Mouse (Mus musculus) ES-E14 (cell line): ENCODE measurements at regions not wholly inside any gene's neighbourhood (a gene's known extent, or its start where the extent isn't known, plus 50 kb on each side); places are given as distances from the start of the nearest gene placed in this dataset.

Source experiments
- DNase-seq: peaks from one replicate; pipeline ENCODE4 v3.0.0-alpha.2; 2013; ENCODE audit warnings: low read depth, low spot score
- H3K27ac ChIP-seq: 2 replicates; pipeline ENCODE4 v1.5.1; 2012; ENCODE audit warnings: low read depth, mild to moderate bottlenecking, low read length, moderate library complexity, mixed read lengths; ENCODE audit not compliant: poor library complexity, insufficient read depth, severe bottlenecking
- H3K36me3 ChIP-seq: 2 replicates; pipeline ENCODE4 v1.6.1; 2012; ENCODE audit warnings: mild to moderate bottlenecking, low read length, moderate library complexity, mixed read lengths; ENCODE audit not compliant: control insufficient read depth, poor library complexity, insufficient read depth, severe bottlenecking
- H3K4me1 ChIP-seq, 2 experiments: fragments of 150-350 bp in 1 of 2; sonication (generic) in 1 of 2; 2 replicates each; pipeline ENCODE4 v1.6.1; 2012; ENCODE audit warnings: low read length in 2 of 2, mild to moderate bottlenecking in 1 of 2, mixed read lengths in 1 of 2; ENCODE audit not compliant: control insufficient read depth in 2 of 2, insufficient read depth in 2 of 2, poor library complexity in 1 of 2
- H3K4me3 ChIP-seq, 2 experiments: fragments of 150-350 bp in 1 of 2; sonication (generic) in 1 of 2; 2 replicates each; pipeline ENCODE4 v1.5.1; 2012; ENCODE audit warnings: low read length in 2 of 2, low read depth in 1 of 2, mild to moderate bottlenecking in 1 of 2, mixed read lengths in 1 of 2; ENCODE audit not compliant: insufficient read depth in 1 of 2, poor library complexity in 1 of 2, severe bottlenecking in 1 of 2
- H3K9ac ChIP-seq: 2 replicates; pipeline ENCODE4 v1.6.1; 2012; ENCODE audit warnings: low read depth, mild to moderate bottlenecking, low read length, mixed read lengths; ENCODE audit not compliant: poor library complexity, insufficient read depth, severe bottlenecking
- H3K9me3 ChIP-seq: fragments of 150-350 bp; sonication (generic); 2 replicates; pipeline ENCODE4 v1.6.1; 2012; ENCODE audit warnings: low read depth, mild to moderate bottlenecking, low read length; ENCODE audit not compliant: control insufficient read depth, insufficient read depth
- CHD2 ChIP-seq: IDR thresholded peaks from 2 replicates; pipeline ENCODE4 v1.6.1; 2014; ENCODE audit warnings: mild to moderate bottlenecking, low read depth, low read length, inconsistent platforms
- HCFC1 ChIP-seq: IDR thresholded peaks from 2 replicates; pipeline ENCODE4 v1.6.1; 2012; ENCODE audit warnings: low read length, inconsistent platforms, borderline replicate concordance; ENCODE audit not compliant: insufficient read depth
- MAFK ChIP-seq: IDR thresholded peaks from 2 replicates; pipeline ENCODE4 v1.6.1; 2014; ENCODE audit warnings: mild to moderate bottlenecking, low read depth, low read length, inconsistent platforms; ENCODE audit not compliant: insufficient read depth
- ZC3H11A ChIP-seq: IDR thresholded peaks from 2 replicates; pipeline ENCODE4 v1.6.1; 2012; ENCODE audit warnings: low read depth, mild to moderate bottlenecking, inconsistent platforms, low read length, borderline replicate concordance
- ZNF384 ChIP-seq: IDR thresholded peaks from 2 replicates; pipeline ENCODE4 v1.6.1; 2012; ENCODE audit warnings: low read depth, low read length, inconsistent platforms
- in situ Hi-C, 2 experiments: fragments of 600-800 bp; cut with MboI; formaldehyde crosslinking; loops; one replicate each; pipeline ENCODE4 v1.15.1; 2025; ENCODE audit warnings: low sequenced_read_pairs in 2 of 2, inconsistent platforms in 1 of 2; ENCODE audit not compliant: unreplicated experiment in 2 of 2

DNA sequence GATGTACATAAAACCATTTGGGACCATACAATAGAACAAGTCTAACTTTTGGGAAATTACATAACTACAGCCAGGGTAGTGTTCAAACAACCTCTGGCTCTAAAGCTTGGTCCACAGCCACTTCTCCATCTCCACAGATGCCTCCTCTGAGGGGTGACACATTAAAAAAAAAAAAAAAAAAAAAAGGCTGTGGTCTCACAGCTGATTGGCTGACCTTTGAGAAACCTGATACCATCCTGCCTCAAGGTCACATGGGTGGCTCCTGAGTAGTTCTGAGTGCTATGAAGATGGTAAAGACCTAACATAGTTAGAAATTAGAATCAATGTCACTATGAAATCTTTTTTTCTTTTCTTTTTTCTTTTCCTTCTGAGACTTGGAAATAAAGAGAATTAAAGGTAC is 102.4 kb downstream of the Tmem182 start:
- Histone ChIP-seq H3K9me3 (no peaks in the 10 kb centered on the region), H3K4me3 (no peak overlapping the region), H3K4me1 (peaks cover 2 to 3% of the 10 kb centered on the region in 2 experiments; a peak in 2 of 4 replicates), H3K9ac (no peak overlapping the region), H3K27ac (no peak overlapping the region), H3K36me3 (no peaks in the 10 kb centered on the region)
- DNase-seq: no peak
- in situ Hi-C loops: no loop called here
- TF ChIP-seq MAFK: no peak
- TF ChIP-seq CHD2: no peak
- peak; percentile 95 for TF ChIP-seq ZNF384

DNA sequence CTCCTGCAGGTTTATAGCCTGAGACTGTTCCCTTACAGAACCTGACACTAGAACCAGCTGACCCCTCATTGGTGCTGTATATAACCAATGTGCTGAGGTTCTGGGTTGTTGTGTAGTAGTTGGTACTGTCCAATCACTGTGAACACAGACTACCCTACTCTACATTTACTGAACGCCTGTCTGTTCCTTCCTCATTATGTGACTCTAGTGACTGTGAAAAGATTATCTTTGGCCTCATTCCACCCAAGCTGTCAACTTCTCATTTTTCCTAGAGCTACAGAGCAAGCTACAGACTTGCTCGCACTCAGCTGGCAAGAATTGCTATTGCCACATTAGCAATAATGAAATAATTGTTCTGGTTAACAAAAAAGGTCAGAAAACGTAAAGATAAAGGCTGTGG is 108.2 kb downstream of the Tmem182 start:
- Histone ChIP-seq H3K27ac (no peak overlapping the region), H3K9me3 (no peaks in the 10 kb centered on the region), H3K4me1 (0 out of 4 replicates have a peak, but pooled peaks cover 0 to 2% of the 10 kb centered on the region in 2 experiments), H3K4me3 (no peak overlapping the region), H3K36me3 (no peaks in the 10 kb centered on the region), H3K9ac (no peak overlapping the region)
- in situ Hi-C loops: no loop called here
- TF ChIP-seq ZC3H11A: no peak
- TF ChIP-seq HCFC1: no peak
- TF ChIP-seq ZNF384: no peak
- no peak for TF ChIP-seq MAFK
- TF ChIP-seq CHD2: no peak
- DNase-seq: no peak

DNA sequence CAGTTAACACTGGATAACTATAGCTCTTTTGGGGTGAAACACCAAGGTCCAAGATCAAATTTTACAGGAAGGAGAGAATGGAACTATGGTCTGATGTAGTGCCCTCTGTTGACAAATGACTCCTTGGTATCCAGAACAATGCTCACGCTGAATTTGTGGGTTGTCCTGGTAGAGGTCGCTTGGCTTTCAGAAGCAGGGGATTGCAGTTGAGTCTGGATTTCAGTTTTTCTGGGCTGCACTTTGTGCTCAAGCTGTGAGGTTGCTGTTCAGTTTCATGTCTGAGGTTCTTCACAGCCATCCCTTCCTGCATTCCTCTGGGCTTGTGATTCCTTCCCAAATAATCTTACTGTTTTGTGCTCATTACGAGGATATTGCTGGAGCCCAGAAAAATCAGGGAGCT is 118.9 kb downstream of the Tmem182 start:
- Histone ChIP-seq H3K27ac (no peak overlapping the region), H3K9me3 (no peaks in the 10 kb centered on the region), H3K9ac (no peak overlapping the region), H3K4me1 (no peaks in the 10 kb centered on the region), H3K4me3 (no peak overlapping the region), H3K36me3 (no peaks in the 10 kb centered on the region)
- TF ChIP-seq CHD2: no peak
- TF ChIP-seq HCFC1: no peak
- TF ChIP-seq ZNF384: no peak
- TF ChIP-seq MAFK: no peak
- no peak for TF ChIP-seq ZC3H11A
- in situ Hi-C loops: no loop called here
- no peak for DNase-seq

DNA sequence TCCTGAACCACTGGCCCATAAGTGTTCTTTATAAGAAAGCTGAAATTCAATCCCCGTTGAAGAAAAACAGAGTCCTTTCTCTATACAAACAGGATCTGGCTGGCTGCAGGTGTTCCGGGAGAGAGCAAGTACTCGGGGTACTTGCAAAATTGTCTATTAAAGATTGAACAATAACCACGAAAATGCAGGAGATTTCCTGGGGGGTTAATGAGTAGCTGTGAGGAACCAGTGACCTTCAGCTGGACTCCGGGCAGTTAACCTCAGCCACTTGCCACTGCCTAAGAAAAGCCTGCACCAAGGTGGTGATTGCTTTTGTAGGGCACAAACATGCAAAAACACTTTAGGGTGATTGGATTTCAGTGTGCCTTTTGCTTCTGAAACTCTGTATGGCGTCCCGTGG is 119.4 kb downstream of the Tmem182 start:
- no peaks in the 10 kb centered on the region for H3K4me1 ChIP-seq
- in situ Hi-C loops: no loop called here
- H3K27ac ChIP-seq: no peak overlapping the region
- H3K9me3 ChIP-seq: no peaks in the 10 kb centered on the region
- DNase-seq: no peak
- H3K9ac ChIP-seq: no peak overlapping the region
- H3K4me3 ChIP-seq: no peak overlapping the region
- no peaks in the 10 kb centered on the region for H3K36me3 ChIP-seq
- no peak for TF ChIP-seq CHD2
- no peak for TF ChIP-seq ZNF384
- TF ChIP-seq HCFC1: no peak
- no peak for TF ChIP-seq ZC3H11A
- TF ChIP-seq MAFK: no peak

DNA sequence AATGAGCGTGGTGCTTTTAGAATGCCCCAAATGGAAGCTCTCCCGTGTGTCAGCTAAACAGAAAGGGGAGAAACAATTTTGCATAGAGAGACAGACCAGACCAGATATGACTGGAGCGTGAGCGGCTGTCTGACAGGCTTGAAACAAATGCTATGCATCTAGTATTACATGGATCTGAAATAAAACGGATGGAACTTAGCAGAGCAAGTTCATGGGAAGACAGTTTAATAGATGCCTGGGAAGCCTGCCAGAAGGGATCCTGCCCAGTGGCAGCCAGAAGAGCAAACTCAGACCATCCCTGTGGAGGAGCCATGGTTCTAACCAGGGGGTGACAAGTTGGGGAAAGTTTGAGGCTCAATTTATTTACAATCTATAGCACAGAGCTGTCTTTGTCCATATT is 126.0 kb downstream of the Tmem182 start:
- no peak for TF ChIP-seq CHD2
- TF ChIP-seq HCFC1: no peak
- no peak for TF ChIP-seq ZNF384
- no peak for TF ChIP-seq MAFK
- no peak for TF ChIP-seq ZC3H11A
- Histone ChIP-seq H3K4me1 (no peaks in the 10 kb centered on the region), H3K36me3 (no peaks in the 10 kb centered on the region), H3K27ac (no peak overlapping the region), H3K9me3 (no peaks in the 10 kb centered on the region), H3K9ac (no peak overlapping the region), H3K4me3 (no peak overlapping the region)
- in situ Hi-C loops: no loop called here
- no peak for DNase-seq
